Mouse (Mus musculus) ovary, adult 10 weeks (tissue): Measurements from ENCODE around the gene Fam208a. TPM values are rescaled to one million over a fixed set of nuclear protein-coding genes. Genes with fewer than 3 reads are reported as not detected.

Experiments
- polyA plus RNA-seq: library from polyadenylated mRNA; stranded (reverse); fragments of 350-450 nt; fragmentation: Illumina TruSeq; extraction: RNeasy Lipid Tissue Mini Kit (QIAGEN cat#74804); gene quantifications from one replicate; pipeline ENCODE4 v1.2.3, GENCODE M21; 2014

Fam208a gene
- polyA plus RNA-seq, result 74.9 TPM

DNA sequence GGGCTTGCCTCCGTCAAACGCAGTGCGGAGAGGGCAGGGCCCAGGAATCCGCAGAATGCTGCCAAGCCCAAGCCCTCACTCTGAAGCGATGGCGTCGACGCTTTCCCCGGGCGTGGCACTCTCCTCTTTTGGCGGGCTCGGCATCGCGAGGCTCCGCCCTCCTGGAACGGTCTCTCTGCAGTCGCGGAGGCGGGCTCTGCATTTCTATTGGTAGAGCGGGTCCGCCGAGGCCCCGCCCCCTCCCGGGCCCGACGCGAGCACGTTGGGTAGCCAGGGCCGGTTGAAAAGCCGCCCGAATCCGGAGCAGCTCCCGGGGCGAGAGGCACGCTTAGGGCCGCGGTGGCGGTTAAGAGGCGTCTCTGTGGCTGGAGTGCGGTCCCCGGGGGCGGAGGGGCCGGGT lies at the start of gene Fam208a:
Gene Fam208a, plus strand, starts transcription at position 262 of the 400 bp plus-strand sequence.

GRCm38 (mm10) chr14:27507894-27508643 lies 79.4 kb downstream of the Fam208a start, which contains the start of gene Ccdc66:
Ccdc66 (minus strand) TSS chr14:27508460.

Other genes starting within 250 kb of the Fam208a start
- gene Ccdc66, start 79.6 kb downstream of the Fam208a start, polyA plus RNA-seq, result 35.5 TPM
- 1.4 TPM for gene Erc2, start 193.6 kb downstream of the Fam208a start, polyA plus RNA-seq